Mouse (Mus musculus): Measurements from ENCODE around the gene Gkn3. TPM values are rescaled to one million over a fixed set of nuclear protein-coding genes. Genes with fewer than 3 reads are reported as not detected.

Gkn3 gene
- total RNA-seq (2023), result not detected

DNA sequence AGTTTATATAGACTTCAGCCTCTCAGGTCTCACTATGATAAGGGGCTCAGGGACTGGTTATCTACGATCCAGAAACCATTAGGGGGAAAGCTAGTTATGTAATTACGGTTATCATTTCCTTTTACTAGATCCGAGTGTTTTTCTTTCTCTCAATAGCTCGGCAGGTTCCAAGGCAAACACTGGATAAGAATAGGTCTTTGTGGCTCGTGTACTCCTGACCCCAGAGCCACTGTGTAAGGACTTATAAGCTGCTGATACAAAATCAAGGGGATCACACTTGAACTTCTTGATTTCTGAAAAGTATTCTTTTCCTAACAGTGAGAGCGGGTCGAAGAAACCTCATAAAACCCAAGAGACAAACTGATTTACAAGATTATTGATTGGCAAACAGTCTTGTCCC lies at the start of gene Gkn3:
Gene Gkn3 (minus strand): TSS at position 59 of the 400 bp plus-strand sequence.

DNA sequence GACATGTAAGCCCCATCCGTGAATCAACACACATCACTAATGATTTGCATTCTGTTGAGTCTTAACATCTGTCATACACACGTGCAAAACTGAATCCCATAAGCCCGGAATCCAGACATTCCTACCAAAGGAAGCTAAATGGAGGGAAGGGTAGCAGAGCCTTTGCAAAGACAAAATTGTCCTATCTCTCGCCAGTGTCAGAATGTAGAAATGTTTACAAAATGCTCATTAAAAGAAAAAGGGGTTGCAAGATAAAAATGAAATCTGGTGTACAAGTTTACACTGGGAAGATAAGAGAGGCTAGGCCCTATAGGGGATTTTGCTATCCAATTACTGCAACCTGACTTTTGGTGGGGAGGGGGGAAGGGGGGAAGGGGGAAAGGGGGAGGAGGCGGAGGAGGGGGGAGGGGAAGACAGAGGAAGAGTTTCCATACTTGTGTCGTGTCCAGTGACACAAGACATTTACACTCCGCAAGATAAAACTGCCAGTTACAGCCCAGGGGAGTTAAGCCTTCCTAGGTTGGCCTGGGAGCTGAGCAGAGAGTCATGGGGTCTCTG lies 39.8 kb upstream of the Gkn3 start, which contains the start of gene Bmp10:
Gene Bmp10 (plus strand): TSS at position 508 of the 558 bp plus-strand sequence.

GRCm38 (mm10) chr6:87373057-87373456 lies 15.7 kb downstream of the Gkn3 start, which contains the start of gene Gkn2:
Gkn2 (plus strand) TSS chr6:87373357.

DNA sequence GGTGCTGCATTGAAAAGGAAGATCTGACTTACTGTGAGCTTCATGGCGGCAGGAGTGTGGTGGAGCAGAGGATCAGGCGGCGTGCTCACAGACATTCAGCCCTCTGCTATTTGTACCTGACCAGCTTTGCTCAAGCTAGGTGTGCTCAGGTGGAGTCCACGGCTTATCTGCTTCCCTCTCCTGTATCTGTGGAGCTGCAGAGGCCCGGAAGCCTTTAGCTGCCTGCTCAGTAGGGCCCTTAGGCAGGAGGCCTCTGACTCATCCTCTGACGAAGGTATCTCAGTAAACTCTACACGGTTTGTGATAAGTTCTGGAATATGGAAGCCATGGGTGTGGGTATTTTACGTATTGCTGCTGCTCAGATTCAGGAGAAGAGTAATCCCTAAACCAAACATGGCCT lies 37.9 kb downstream of the Gkn3 start, which contains the start of gene Gkn1:
Gene Gkn1 (minus strand): TSS at position 114 of the 400 bp plus-strand sequence.

GRCm38 (mm10) chr6:87335091-87335934 lies 53.4 kb downstream of the Gkn3 start, which contains the start of gene Antxr1:
Antxr1 (minus strand) TSS chr6:87335821.

Other genes with a start within 250 kb of the Gkn3 start
- under 1 TPM; 0.11 to 0.18 TPM for gene Antxr1, start 53.1 kb downstream of the Gkn3 start, total RNA-seq (2023)
- gene Gkn1, start 38.0 kb downstream of the Gkn3 start, total RNA-seq (2023), result not detected
- gene Gkn2, start 15.6 kb downstream of the Gkn3 start, total RNA-seq (2023), result not detected
- gene Bmp10, start 40.1 kb upstream of the Gkn3 start, total RNA-seq (2023), result not detected
- gene Arhgap25, start 144.3 kb upstream of the Gkn3 start, total RNA-seq (2023), result 10 to 100 TPM; 84.1 to 99.8 TPM
- under 1 TPM in 1 of 2 experiments, not detected in 1; 0.11 TPM for gene Prokr1, start 201.8 kb upstream of the Gkn3 start, total RNA-seq (2023)

Data from neutrophil, adult 83 days (primary cell).